Mouse (Mus musculus) liver, embryonic 11.5 days (tissue): ENCODE data around the gene Agtr1a. TPM values are rescaled to one million over a fixed set of nuclear protein-coding genes. Genes with fewer than 3 reads are reported as not detected.

Experiments used
- ATAC-seq: fragments of 200-750 bp; cut with Nextera tagmentation; replicated peaks from 2 replicates; pipeline ENCODE4 v1.8.0; 2017; ENCODE audit warnings: moderate number of reproducible peaks, mild to moderate bottlenecking, moderate TSS enrichment, moderate library complexity; ENCODE audit not compliant: low FRiP score
- DNase-seq: peaks from one replicate; pipeline ENCODE4 v3.0.0-alpha.2; 2017; ENCODE audit warnings: low spot score
- H3K27ac ChIP-seq: fragments of 300-500 bp; sonication (generic); 2 replicates; pipeline ENCODE4 v1.5.1; 2014; ENCODE audit warnings: mild to moderate bottlenecking, low read depth, low read length, control low read depth
- H3K27me3 ChIP-seq: fragments of 300-500 bp; sonication (generic); replicated peaks from 2 replicates; pipeline ENCODE4 v1.6.1; 2014; ENCODE audit warnings: low read length, mixed read lengths; ENCODE audit not compliant: control insufficient read depth, insufficient read depth
- H3K36me3 ChIP-seq: fragments of 300-500 bp; sonication (generic); 2 replicates; pipeline ENCODE4 v1.6.1; 2014; ENCODE audit warnings: mild to moderate bottlenecking, low read length, moderate library complexity, mixed read lengths; ENCODE audit not compliant: control insufficient read depth, insufficient read depth
- H3K4me1 ChIP-seq: fragments of 300-500 bp; sonication (generic); replicated peaks from 2 replicates; pipeline ENCODE4 v1.6.1; 2014; ENCODE audit warnings: low read length, mixed read lengths; ENCODE audit not compliant: control insufficient read depth, insufficient read depth
- H3K4me2 ChIP-seq: fragments of 300-500 bp; sonication (generic); 2 replicates; pipeline ENCODE4 v1.6.1; 2014; ENCODE audit warnings: mild to moderate bottlenecking, control low read depth, moderate library complexity
- H3K4me3 ChIP-seq: fragments of 300-500 bp; sonication (generic); 2 replicates; pipeline ENCODE4 v1.5.1; 2014; ENCODE audit warnings: low read depth, low read length, control low read depth
- H3K9ac ChIP-seq: fragments of 300-500 bp; sonication (generic); 2 replicates; pipeline ENCODE4 v1.6.1; 2014; ENCODE audit warnings: low read depth, low read length, control low read depth
- H3K9me3 ChIP-seq: fragments of 300-500 bp; sonication (generic); 2 replicates; pipeline ENCODE4 v1.6.1; 2016; ENCODE audit warnings: low read length, inconsistent platforms, mixed read lengths; ENCODE audit not compliant: control insufficient read depth
- WGBS: fragments of 180-500 bp; shearing (Covaris S2); extraction: QIAGEN DNeasy Blood & Tissue Kit; methylation state at CpG from one replicate; pipeline ENCODE4 v1.1.7; 2014; 5-methylcytosine and 5-hydroxymethylcytosine counted together
- polyA plus RNA-seq: library from polyadenylated mRNA; unstranded; fragments of >200 nt; fragmentation: Nextera tagmentation; extraction: Ambion mirVana; gene quantifications from 2 replicates; pipeline ENCODE4 v1.2.1, GENCODE M21; 2014

The Agtr1a gene
- polyA plus RNA-seq, 1 experiment from 2014 or later, result 3.9 TPM

DNA sequence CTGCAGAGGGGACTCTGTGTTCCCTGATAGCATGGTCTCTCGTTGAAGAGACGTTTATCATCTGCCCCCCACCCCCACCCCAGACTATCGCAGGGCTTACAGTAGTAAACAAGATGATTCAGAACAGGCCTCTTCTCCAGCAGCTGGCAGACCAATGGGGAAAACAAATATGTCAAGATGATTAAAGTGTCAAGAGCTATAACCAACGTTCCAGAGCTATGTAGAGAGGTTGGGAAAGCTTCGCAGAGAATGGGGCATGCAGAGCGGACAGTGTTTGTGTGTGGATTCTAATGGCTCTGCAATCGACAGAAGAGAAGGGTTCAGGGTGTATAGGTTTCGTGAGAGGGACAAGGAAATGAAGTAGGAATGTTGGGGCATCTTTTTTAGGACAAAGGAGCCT is 31.9 kb downstream of the Agtr1a start:
- Histone ChIP-seq H3K4me1 (no peaks in the 10 kb centered on the region), H3K4me2 (no peak overlapping the region), H3K27ac (no peak overlapping the region), H3K9ac (no peak overlapping the region), H3K9me3 (peaks cover 2% of the 10 kb centered on the region; the same call in 1 of the 2 replicates), H3K4me3 (no peak overlapping the region), H3K27me3 (no peaks in the 10 kb centered on the region), H3K36me3 (no peaks in the 10 kb centered on the region)
- no peak for DNase-seq
- no peak for ATAC-seq
- WGBS, result 56% methylated on average over 8 of the region's 8 CpGs

GRCm38 (mm10) chr13:30368746-30369145 is 32.5 kb downstream of the Agtr1a start:
- no peak for ATAC-seq
- Histone ChIP-seq H3K4me3 (no peak overlapping the region), H3K27ac (no peak overlapping the region), H3K36me3 (no peaks in the 10 kb centered on the region), H3K4me1 (no peaks in the 10 kb centered on the region), H3K9ac (no peak overlapping the region), H3K4me2 (no peak overlapping the region), H3K27me3 (no peaks in the 10 kb centered on the region), H3K9me3 (peaks cover 2% of the 10 kb centered on the region; the same call in 1 of the 2 replicates)
- DNase-seq, result no peak
- WGBS, result 67% methylated on average over 2 of the region's 2 CpGs

DNA sequence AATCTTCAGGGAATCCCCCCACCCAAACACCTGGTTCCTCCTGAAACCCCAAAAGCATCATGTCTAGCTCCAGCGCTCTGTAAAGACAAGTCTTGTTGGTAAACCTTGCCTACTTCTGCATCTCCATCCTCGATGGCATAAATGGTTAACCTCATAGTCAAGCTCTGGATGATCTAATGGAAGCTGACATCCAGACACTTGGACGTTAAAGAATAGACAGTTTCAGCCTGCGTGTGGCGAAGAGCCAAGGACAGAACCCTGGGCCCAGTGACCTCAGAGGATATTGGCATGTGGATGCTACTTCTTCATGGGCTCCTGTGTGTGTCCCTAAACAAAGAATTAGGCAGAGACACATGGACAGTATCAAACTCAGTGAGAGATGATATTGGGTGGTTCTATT is 42.6 kb downstream of the Agtr1a start:
- no peak overlapping the region for H3K4me2 ChIP-seq
- WGBS, result 83% methylated on average over 5 of the region's 5 CpGs
- ATAC-seq, result no peak

GRCm38 (mm10) chr13:30385183-30385582 is 48.9 kb downstream of the Agtr1a start:
- Histone ChIP-seq H3K36me3 (no peaks in the 10 kb centered on the region), H3K9ac (no peak overlapping the region), H3K4me2 (no peak overlapping the region), H3K4me1 (no peaks in the 10 kb centered on the region), H3K27ac (no peak overlapping the region), H3K4me3 (no peak overlapping the region), H3K27me3 (no peaks in the 10 kb centered on the region), H3K9me3 (no peaks in the 10 kb centered on the region)
- ATAC-seq (0 out of 2 replicates have a peak, but pooled peaks have one; percentile 12), DNase-seq (no peak)
- 72% methylated on average over 6 of the region's 6 CpGs for WGBS

More for the DNA sequence above, 42.6 kb downstream of the Agtr1a start:
- H3K27ac ChIP-seq, result no peak overlapping the region
- no peak for DNase-seq
- no peaks in the 10 kb centered on the region for H3K36me3 ChIP-seq
- no peaks in the 10 kb centered on the region for H3K4me1 ChIP-seq
- H3K9me3 ChIP-seq, result no peaks in the 10 kb centered on the region
- H3K4me3 ChIP-seq, result no peak overlapping the region
- no peaks in the 10 kb centered on the region for H3K27me3 ChIP-seq
- H3K9ac ChIP-seq, result no peak overlapping the region

DNA sequence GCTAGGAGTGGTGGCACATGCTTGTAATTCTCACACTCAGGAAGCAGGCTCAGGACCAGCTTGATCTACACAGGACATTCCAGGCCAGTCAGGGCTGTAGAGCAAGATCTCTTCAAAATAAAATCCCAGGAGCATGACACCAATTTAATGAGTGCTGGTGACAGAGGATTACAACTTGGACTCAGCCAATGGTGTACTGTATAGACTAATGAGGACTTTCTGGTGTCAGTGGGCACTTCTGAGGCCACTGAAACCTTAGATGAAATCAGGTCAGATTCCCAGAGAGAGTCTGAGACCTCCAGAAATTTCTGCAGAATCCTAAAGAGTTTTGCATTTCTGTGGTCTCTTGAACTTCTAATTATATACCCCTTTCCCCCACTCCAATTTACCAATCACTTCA is 57.9 kb downstream of the Agtr1a start:
- no peaks in the 10 kb centered on the region for H3K27me3 ChIP-seq
- no peak overlapping the region for H3K4me2 ChIP-seq
- no peaks in the 10 kb centered on the region for H3K36me3 ChIP-seq
- H3K4me3 ChIP-seq, result no peak overlapping the region
- no peak overlapping the region for H3K9ac ChIP-seq
- DNase-seq, result no peak
- no peaks in the 10 kb centered on the region for H3K4me1 ChIP-seq
- ATAC-seq, result no peak
- H3K27ac ChIP-seq, result no peak overlapping the region
- H3K9me3 ChIP-seq, result no peaks in the 10 kb centered on the region

DNA sequence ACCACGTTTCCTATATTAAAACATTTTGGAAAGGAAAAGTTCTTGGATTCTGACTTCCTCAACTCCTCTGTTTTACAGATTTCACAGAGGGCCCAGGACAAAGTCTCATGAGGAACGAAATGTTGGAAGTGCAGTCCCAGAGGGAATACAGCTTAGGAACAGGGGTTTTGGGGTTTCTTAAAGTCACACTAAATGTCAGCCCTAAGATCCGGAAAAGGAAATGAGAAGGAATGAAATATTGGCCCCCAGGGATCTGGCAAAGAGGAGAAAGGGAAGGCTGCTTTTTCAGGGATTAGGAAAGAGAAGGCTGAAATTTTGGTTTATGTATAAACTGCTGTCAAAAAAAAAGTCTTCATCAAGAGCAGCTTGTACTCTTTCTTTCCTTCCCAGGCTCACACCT is 60.2 kb downstream of the Agtr1a start:
- H3K36me3 ChIP-seq, result no peaks in the 10 kb centered on the region
- no peak overlapping the region for H3K4me2 ChIP-seq
- no peak overlapping the region for H3K4me3 ChIP-seq
- DNase-seq (no peak), ATAC-seq (no peak)
- no peaks in the 10 kb centered on the region for H3K4me1 ChIP-seq
- no peak overlapping the region for H3K27ac ChIP-seq
- 70% methylated on average over 3 of the region's 3 CpGs for WGBS
- H3K9ac ChIP-seq, result no peak overlapping the region
- no peaks in the 10 kb centered on the region for H3K9me3 ChIP-seq
- H3K27me3 ChIP-seq, result no peaks in the 10 kb centered on the region

- 91% methylated on average over 3 of the region's 3 CpGs for WGBS
- H3K4me1 ChIP-seq, result no peaks in the 10 kb centered on the region
- ATAC-seq, result no peak
Measured at GRCm38 (mm10) chr13:30398852-30399251, 62.6 kb downstream of the Agtr1a start.

DNA sequence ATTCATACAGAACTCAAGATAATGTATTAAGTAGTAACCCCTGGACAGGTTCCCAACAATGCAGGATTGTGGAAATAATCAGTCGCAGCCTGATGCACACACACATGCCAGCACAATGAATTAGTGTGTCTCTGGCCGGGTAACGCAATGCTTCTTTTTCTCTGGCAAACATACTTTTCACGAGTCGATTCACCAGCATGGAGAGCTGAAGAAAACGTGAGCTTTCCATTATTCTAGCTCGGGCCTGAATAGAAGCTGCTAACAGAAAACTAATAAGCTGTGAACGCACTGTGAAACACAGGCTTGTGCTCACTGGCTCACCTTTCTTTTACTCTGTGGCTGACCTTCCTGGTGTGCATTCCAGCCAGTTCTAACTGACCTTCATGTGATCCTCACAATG is 64.4 kb downstream of the Agtr1a start:
- no peak for ATAC-seq
- 76% methylated on average over 8 of the region's 8 CpGs for WGBS
- H3K4me3 ChIP-seq, result no peak overlapping the region

More at GRCm38 (mm10) chr13:30398852-30399251, 62.6 kb downstream of the Agtr1a start:
- Histone ChIP-seq H3K36me3 (no peaks in the 10 kb centered on the region), H3K4me3 (no peak overlapping the region), H3K27ac (no peak overlapping the region), H3K9ac (no peak overlapping the region), H3K9me3 (no peaks in the 10 kb centered on the region), H3K27me3 (no peaks in the 10 kb centered on the region), H3K4me2 (no peak overlapping the region)
- no peak for DNase-seq

GRCm38 (mm10) chr13:30403874-30404273 is 67.6 kb downstream of the Agtr1a start:
- ATAC-seq, result no peak
- 57% methylated on average over 3 of the region's 3 CpGs for WGBS

More for the DNA sequence above, 64.4 kb downstream of the Agtr1a start:
- Histone ChIP-seq H3K4me2 (no peak overlapping the region), H3K4me1 (no peaks in the 10 kb centered on the region), H3K9me3 (no peaks in the 10 kb centered on the region), H3K36me3 (no peaks in the 10 kb centered on the region), H3K9ac (no peak overlapping the region), H3K27ac (no peak overlapping the region), H3K27me3 (no peaks in the 10 kb centered on the region)
- DNase-seq, result no peak

More at GRCm38 (mm10) chr13:30403874-30404273, 67.6 kb downstream of the Agtr1a start:
- Histone ChIP-seq H3K36me3 (no peaks in the 10 kb centered on the region), H3K9me3 (no peaks in the 10 kb centered on the region), H3K9ac (no peak overlapping the region), H3K4me3 (no peak overlapping the region), H3K27me3 (no peaks in the 10 kb centered on the region), H3K27ac (no peak overlapping the region), H3K4me1 (no peaks in the 10 kb centered on the region), H3K4me2 (no peak overlapping the region)
- no peak for DNase-seq
